Mouse (Mus musculus) heart, adult 18-20 months (tissue): ENCODE results near the gene Rad18. TPM values are rescaled to one million over a fixed set of nuclear protein-coding genes. Genes with fewer than 3 reads are reported as not detected.

Source experiments
- DNase-seq, 2 experiments: peaks; one replicate each; pipeline ENCODE4 v3.0.0; 2021 to 2022; ENCODE audit warnings: mixed read lengths in 1 of 2
- total RNA-seq, 2 experiments: library from RNA; stranded (reverse); gene quantifications; 2 replicates each; pipeline ENCODE4 v1.2.3; 2021

Rad18 gene
- total RNA-seq, 2 experiments from 2014 or later: 1.5 to 2.0 TPM

- DNase-seq: no peak
Measured at GRCm38 (mm10) chr6:112684065-112684464, 12.4 kb downstream of the Rad18 start.

GRCm38 (mm10) chr6:112632071-112632470, 64.4 kb downstream of the Rad18 start:
- no peak for DNase-seq

- no peak for DNase-seq
Measured at GRCm38 (mm10) chr6:112630291-112630690, 66.2 kb downstream of the Rad18 start.

GRCm38 (mm10) chr6:112628301-112628700, 68.2 kb downstream of the Rad18 start:
- DNase-seq: no peak

GRCm38 (mm10) chr6:112622321-112622720, 74.2 kb downstream of the Rad18 start:
- peak in 1 of 2 experiments; percentile 4 for DNase-seq

- DNase-seq: no peak
Measured at GRCm38 (mm10) chr6:112620027-112620426, 76.5 kb downstream of the Rad18 start.

GRCm38 (mm10) chr6:112617728-112618318, 78.7 kb downstream of the Rad18 start:
- DNase-seq: no peak

- no peak for DNase-seq
Measured at GRCm38 (mm10) chr6:112609027-112609426, 87.5 kb downstream of the Rad18 start.

- DNase-seq: no peak
Measured at GRCm38 (mm10) chr6:112603866-112604265, 92.6 kb downstream of the Rad18 start.

- no peak for DNase-seq
Measured at GRCm38 (mm10) chr6:112594971-112595370, 101.5 kb downstream of the Rad18 start.

GRCm38 (mm10) chr6:112587912-112588311, 108.6 kb downstream of the Rad18 start:
- no peak for DNase-seq

GRCm38 (mm10) chr6:112586999-112587398, 109.5 kb downstream of the Rad18 start:
- DNase-seq: no peak

GRCm38 (mm10) chr6:112584961-112585360, 111.5 kb downstream of the Rad18 start:
- DNase-seq: no peak

- no peak for DNase-seq
Measured at GRCm38 (mm10) chr6:112582022-112582421, 114.5 kb downstream of the Rad18 start.

GRCm38 (mm10) chr6:112577198-112577597, 119.3 kb downstream of the Rad18 start:
- peak; percentile 11 to 22 for DNase-seq

- no peak for DNase-seq
Measured at GRCm38 (mm10) chr6:112574558-112574957, 121.9 kb downstream of the Rad18 start.

- DNase-seq: no peak
Measured at GRCm38 (mm10) chr6:112570413-112570812, 126.1 kb downstream of the Rad18 start.

Other genes starting within 250 kb of the Rad18 start
- 10 to 100 TPM; 62.8 to 77.7 TPM for gene Cav3, start 237.2 kb downstream of the Rad18 start, total RNA-seq
- under 1 TPM; 0.18 to 0.30 TPM for gene Oxtr, start 206.7 kb downstream of the Rad18 start, total RNA-seq